ENCODE assay signal across 15 mouse cellular contexts in the genomic region with DNA sequence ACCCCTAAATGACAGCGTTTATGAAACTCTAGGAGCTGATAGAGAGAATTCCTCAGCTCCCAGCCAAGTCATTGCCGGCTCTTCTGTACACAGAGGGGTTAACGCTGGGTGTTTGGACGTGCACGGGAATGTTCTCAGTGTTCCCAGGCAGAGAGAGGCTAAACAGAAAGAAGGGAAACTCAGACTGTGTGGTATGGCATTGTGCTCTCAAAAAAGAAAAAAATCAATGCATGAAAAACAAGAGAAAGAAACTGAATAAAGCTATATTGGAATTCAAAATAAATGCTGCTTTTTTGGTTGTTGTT.
DNase-seq lines count a peak whose midpoint lies in the region; ATAC-seq and TF ChIP-seq lines count a peak whose summit lies in the region.
"Had no signal": no experiment of that assay in that cellular context is flagged by ENCODE, and none has a peak within 500 bp of the region (broad histone marks: within the 10 kb centered on the region; RNA-seq: fewer than 3 reads in every experiment).

No protein-coding gene starts in this region.

- H3K9ac ChIP-seq in heart, embryonic 15.5 days = no peak overlapping the region
- H3K9ac ChIP-seq in heart, embryonic 11.5 days (ENCODE audit: low read depth, low read length) = no peak overlapping the region
- H3K9ac ChIP-seq in lung, embryonic 14.5 days = no peak overlapping the region
- H3K9ac ChIP-seq in embryonic facial prominence, embryonic 12.5 days = no peak overlapping the region
- H3K9ac ChIP-seq in limb, embryonic 15.5 days = no peak overlapping the region
- H3K9ac ChIP-seq: forebrain, embryonic 13.5 days; hindbrain, embryonic 15.5 days; liver, embryonic 13.5 days; midbrain, embryonic 13.5 days had no signal

- no peak overlapping the region for H3K4me3 ChIP-seq in heart, embryonic 15.5 days
- no peak overlapping the region for H3K4me3 ChIP-seq in heart, embryonic 11.5 days (ENCODE audit: low read depth, low read length)
- H3K4me3 ChIP-seq in lung, embryonic 14.5 days (ENCODE audit: low read depth, low read length) = no peak overlapping the region
- no peak overlapping the region for H3K4me3 ChIP-seq in embryonic facial prominence, embryonic 12.5 days
- no peak overlapping the region for H3K4me3 ChIP-seq in limb, embryonic 15.5 days
- H3K4me3 ChIP-seq: forebrain, embryonic 13.5 days; hindbrain, embryonic 15.5 days; liver, embryonic 13.5 days; midbrain, embryonic 13.5 days had no signal

- DNase-seq in lung, embryonic 14.5 days = peak; percentile 91
- DNase-seq in lung, adult 18-20 months = no peak
- DNase-seq in layer of hippocampus, adult 18-20 months (ENCODE audit: low spot score in 2 of 2) = no peak
- DNase-seq: adrenal gland, adult 8-10 months; layer of hippocampus, adult 9-11 months; liver, embryonic 13.5 days; right cerebral cortex, postnatal 4 days had no signal

- H3K4me2 ChIP-seq in heart, embryonic 15.5 days = no peak overlapping the region
- no peak overlapping the region for H3K4me2 ChIP-seq in heart, embryonic 11.5 days
- H3K4me2 ChIP-seq in lung, embryonic 14.5 days = peak overlapping the region; percentile 16; the same call in 1 of the 2 replicates
- H3K4me2 ChIP-seq in embryonic facial prominence, embryonic 12.5 days (replicated peaks) = no peak overlapping the region
- no peak overlapping the region for H3K4me2 ChIP-seq in limb, embryonic 15.5 days
- H3K4me2 ChIP-seq: forebrain, embryonic 13.5 days; hindbrain, embryonic 15.5 days; liver, embryonic 13.5 days; midbrain, embryonic 13.5 days had no signal

- peaks cover 25% of the 10 kb centered on the region for H3K4me1 ChIP-seq in heart, embryonic 15.5 days (replicated peaks)
- peaks cover 15% of the 10 kb centered on the region for H3K4me1 ChIP-seq in heart, embryonic 11.5 days (ENCODE audit: control insufficient read depth, insufficient read depth, low read length)
- peaks cover 22% of the 10 kb centered on the region for H3K4me1 ChIP-seq in lung, embryonic 14.5 days (ENCODE audit: insufficient read depth)
- H3K4me1 ChIP-seq in embryonic facial prominence, embryonic 12.5 days = peaks cover 32% of the 10 kb centered on the region
- peaks cover 24% of the 10 kb centered on the region for H3K4me1 ChIP-seq in limb, embryonic 15.5 days
- H3K4me1 ChIP-seq: forebrain, embryonic 13.5 days; hindbrain, embryonic 15.5 days; liver, embryonic 13.5 days; midbrain, embryonic 13.5 days had no signal

- 12% methylated on average over 5 of the region's 5 CpGs for WGBS in heart, embryonic 15.5 days
- WGBS in heart, embryonic 11.5 days (ENCODE audit: insufficient replicate concordance) = 27% methylated on average over 5 of the region's 5 CpGs
- 4% methylated on average over 5 of the region's 5 CpGs for WGBS in lung, embryonic 14.5 days
- WGBS in embryonic facial prominence, embryonic 12.5 days = 20% methylated on average over 5 of the region's 5 CpGs
- WGBS in limb, embryonic 15.5 days = 17% methylated on average over 5 of the region's 5 CpGs

- H3K9me3 ChIP-seq in heart, embryonic 15.5 days (replicated peaks) = no peaks in the 10 kb centered on the region
- no peaks in the 10 kb centered on the region for H3K9me3 ChIP-seq in heart, embryonic 11.5 days (replicated peaks; ENCODE audit: control insufficient read depth, low read length)
- no peaks in the 10 kb centered on the region for H3K9me3 ChIP-seq in lung, embryonic 14.5 days (ENCODE audit: low read depth, low read length)
- no peaks in the 10 kb centered on the region for H3K9me3 ChIP-seq in embryonic facial prominence, embryonic 12.5 days
- H3K9me3 ChIP-seq in limb, embryonic 15.5 days = no peaks in the 10 kb centered on the region
- H3K9me3 ChIP-seq: forebrain, embryonic 13.5 days; hindbrain, embryonic 15.5 days; liver, embryonic 13.5 days; midbrain, embryonic 13.5 days had no signal

- no peaks in the 10 kb centered on the region for H3K27me3 ChIP-seq in heart, embryonic 15.5 days
- no peaks in the 10 kb centered on the region for H3K27me3 ChIP-seq in heart, embryonic 11.5 days (ENCODE audit: control insufficient read depth, insufficient read depth, low read length)
- no peaks in the 10 kb centered on the region for H3K27me3 ChIP-seq in lung, embryonic 14.5 days (ENCODE audit: insufficient read depth, low read length)
- no peaks in the 10 kb centered on the region for H3K27me3 ChIP-seq in embryonic facial prominence, embryonic 12.5 days
- H3K27me3 ChIP-seq in limb, embryonic 15.5 days = no peaks in the 10 kb centered on the region
- H3K27me3 ChIP-seq: forebrain, embryonic 13.5 days; hindbrain, embryonic 15.5 days; liver, embryonic 13.5 days; midbrain, embryonic 13.5 days had no signal

- peak overlapping the region; percentile 79 for H3K27ac ChIP-seq in heart, embryonic 15.5 days
- H3K27ac ChIP-seq in heart, embryonic 11.5 days (ENCODE audit: low read depth, low read length) = no peak overlapping the region
- peak overlapping the region; percentile 95 for H3K27ac ChIP-seq in lung, embryonic 14.5 days (ENCODE audit: low read depth)
- peak overlapping the region; percentile 95 for H3K27ac ChIP-seq in embryonic facial prominence, embryonic 12.5 days
- H3K27ac ChIP-seq in limb, embryonic 15.5 days = peak overlapping the region; percentile 89
- H3K27ac ChIP-seq: forebrain, embryonic 13.5 days; hindbrain, embryonic 15.5 days; liver, embryonic 13.5 days; midbrain, embryonic 13.5 days had no signal

- no peak for TF ChIP-seq CTCF in lung, embryonic 14.5 days (IDR thresholded peaks at IDR 0.05; ENCODE audit: low read depth)

- peak; percentile 82 for ATAC-seq in heart, embryonic 15.5 days (replicated peaks; ENCODE audit: insufficient number of reproducible peaks, insufficient read depth, low FRiP score, low read depth)
- no peak for ATAC-seq in heart, embryonic 11.5 days (replicated peaks; ENCODE audit: insufficient number of reproducible peaks, low FRiP score, low TSS enrichment)
- peak; percentile 89 for ATAC-seq in lung, embryonic 14.5 days (ENCODE audit: insufficient read depth)
- peak; percentile 85 for ATAC-seq in embryonic facial prominence, embryonic 12.5 days (ENCODE audit: insufficient number of reproducible peaks, insufficient read depth, low FRiP score, low TSS enrichment)
- peak; percentile 71; the same call in 1 of the 2 replicates for ATAC-seq in limb, embryonic 15.5 days (ENCODE audit: insufficient number of reproducible peaks, low FRiP score, low TSS enrichment, low read depth)
- no peak for ATAC-seq in erythroblast, adult 5-6 weeks (replicated peaks; ENCODE audit: low FRiP score, poor library complexity, severe bottlenecking)
- ATAC-seq: forebrain, embryonic 13.5 days; midbrain, embryonic 13.5 days had no signal

- no peaks in the 10 kb centered on the region for H3K36me3 ChIP-seq in heart, embryonic 15.5 days
- H3K36me3 ChIP-seq in heart, embryonic 11.5 days (ENCODE audit: control insufficient read depth, insufficient read depth, low read length) = no peaks in the 10 kb centered on the region
- no peaks in the 10 kb centered on the region for H3K36me3 ChIP-seq in lung, embryonic 14.5 days (ENCODE audit: insufficient read depth)
- no peaks in the 10 kb centered on the region for H3K36me3 ChIP-seq in embryonic facial prominence, embryonic 12.5 days
- H3K36me3 ChIP-seq in limb, embryonic 15.5 days = no peaks in the 10 kb centered on the region
- H3K36me3 ChIP-seq: hindbrain, embryonic 15.5 days; liver, embryonic 13.5 days; midbrain, embryonic 13.5 days had no signal

Comparison
In these comparisons a context has a peak if more than half of its experiments do, and no peak if none do; other contexts are left out.
1. ATAC-seq: peak in heart, embryonic 15.5 days (single experiment), lung, embryonic 14.5 days (single experiment), embryonic facial prominence, embryonic 12.5 days (single experiment) and limb, embryonic 15.5 days (single experiment); none in heart, embryonic 11.5 days (single experiment) and erythroblast, adult 5-6 weeks (single experiment).